Mouse (Mus musculus) embryo, embryonic 10.5 days (tissue): ENCODE results near the gene Zfp866.

Source experiments
- DNase-seq: peaks from one replicate; pipeline ENCODE4 v3.0.0-alpha.2; 2015; ENCODE audit warnings: low spot score

The Zfp866 gene

GRCm38 (mm10) chr8:69716403-69717231 is 74.4 kb downstream of the Zfp866 start:
- peak; percentile 99 for DNase-seq

DNA sequence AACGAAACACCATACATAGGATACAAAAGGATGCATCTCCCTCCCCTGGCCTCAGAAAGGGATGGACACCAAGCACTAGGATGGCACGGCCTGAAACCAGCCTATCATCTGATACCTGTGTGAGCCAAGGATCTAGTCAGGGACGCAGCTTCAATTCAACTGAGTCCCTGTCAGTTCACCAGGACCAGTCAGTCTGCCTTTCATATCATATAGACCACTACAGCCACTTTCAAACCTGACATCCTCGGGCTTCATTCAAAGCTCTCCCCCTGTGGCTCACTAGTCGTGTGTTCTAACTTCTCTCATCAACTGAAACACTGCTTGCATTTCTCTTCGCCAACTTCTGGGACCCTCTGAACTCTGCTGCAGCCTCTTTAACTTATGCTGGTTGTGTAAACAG is 75.6 kb downstream of the Zfp866 start:
- DNase-seq: no peak

- no peak for DNase-seq
These were observed 77.5 kb downstream of the Zfp866 start for GRCm38 (mm10) chr8:69713516-69713915.
